Mouse (Mus musculus) intestine, postnatal 0 days (tissue): ENCODE measurements around the gene Nme7. TPM values are rescaled to one million over a fixed set of nuclear protein-coding genes. Genes with fewer than 3 reads are reported as not detected.

Experiments
- ATAC-seq: fragments of 200-750 bp; cut with Nextera tagmentation; 2 replicates; pipeline ENCODE4 v1.8.0; 2017; ENCODE audit warnings: mild to moderate bottlenecking, moderate TSS enrichment, moderate library complexity
- H3K27ac ChIP-seq: fragments of 300-500 bp; sonication (generic); 2 replicates; pipeline ENCODE4 v1.5.1; 2014; ENCODE audit warnings: mild to moderate bottlenecking, low read depth, low read length, moderate library complexity
- H3K27me3 ChIP-seq: fragments of 300-500 bp; sonication (generic); replicated peaks from 2 replicates; pipeline ENCODE4 v1.6.1; 2014; ENCODE audit warnings: low read length, mixed read lengths; ENCODE audit not compliant: control insufficient read depth, insufficient read depth
- H3K36me3 ChIP-seq: fragments of 300-500 bp; sonication (generic); 2 replicates; pipeline ENCODE4 v1.6.1; 2014; ENCODE audit warnings: mild to moderate bottlenecking, moderate library complexity; ENCODE audit not compliant: control insufficient read depth, insufficient read depth
- H3K4me1 ChIP-seq: fragments of 300-500 bp; sonication (generic); replicated peaks from 2 replicates; pipeline ENCODE4 v1.6.1; 2014; ENCODE audit warnings: antibody characterized with exemption, low read length, mixed read lengths; ENCODE audit not compliant: control insufficient read depth, insufficient read depth
- H3K4me2 ChIP-seq: fragments of 300-500 bp; sonication (generic); replicated peaks from 2 replicates; pipeline ENCODE4 v1.6.1; 2014; ENCODE audit warnings: low read depth, mild to moderate bottlenecking, moderate library complexity
- H3K4me3 ChIP-seq: fragments of 300-500 bp; sonication (generic); 2 replicates; pipeline ENCODE4 v1.5.1; 2014; ENCODE audit warnings: low read depth, low read length
- H3K9ac ChIP-seq: fragments of 300-500 bp; sonication (generic); 2 replicates; pipeline ENCODE4 v1.6.1; 2014; ENCODE audit warnings: mild to moderate bottlenecking, low read depth, low read length
- H3K9me3 ChIP-seq: fragments of 300-500 bp; sonication (generic); 2 replicates; pipeline ENCODE4 v1.6.1; 2016; ENCODE audit warnings: mixed run types; ENCODE audit not compliant: control insufficient read depth
- CTCF ChIP-seq: sonication (generic); IDR thresholded peaks from 2 replicates; pipeline ENCODE4 v1.5.1; 2016; ENCODE audit warnings: low read depth, mild to moderate bottlenecking, control low read depth, antibody characterized with exemption, moderate library complexity
- WGBS: fragments of 180-500 bp; shearing (Covaris S2); extraction: QIAGEN DNeasy Blood & Tissue Kit; methylation state at CpG from one replicate; pipeline ENCODE4 v1.1.7; 2014; 5-methylcytosine and 5-hydroxymethylcytosine counted together
- polyA plus RNA-seq: library from polyadenylated mRNA; unstranded; fragments of >200 nt; fragmentation: Nextera tagmentation; extraction: Ambion mirVana; gene quantifications from 2 replicates; pipeline ENCODE4 v1.2.1, GENCODE M21; 2015

Gene Nme7
- polyA plus RNA-seq, 1 experiment from 2014 or later, result 18.0 TPM

GRCm38 (mm10) chr1:164275455-164275954 lies 28.4 kb upstream of the Nme7 start, which contains the start of gene Ccdc181:
Gene Ccdc181, plus strand, starts transcription at chr1:164275585.
- H3K27ac ChIP-seq, result no peak within 1 kb of the TSS
- peak within 1 kb of the TSS; percentile 80 for H3K4me2 ChIP-seq
- peak within 1 kb of the TSS; percentile 54 for H3K4me3 ChIP-seq
- peak within 1 kb of the TSS; percentile 45 for H3K9ac ChIP-seq
- TF ChIP-seq CTCF, result peak; percentile 20; the same call in 1 of the 2 replicates
- WGBS, result under 1% methylated on average over 31 of the region's 31 CpGs
- H3K36me3 ChIP-seq, result no peaks in the 10 kb centered on the region
- H3K4me1 ChIP-seq, result no peaks in the 10 kb centered on the region
- peak; percentile 99 for ATAC-seq
- H3K27me3 ChIP-seq, result no peaks in the 10 kb centered on the region
- H3K9me3 ChIP-seq, result no peaks in the 10 kb centered on the region

GRCm38 (mm10) chr1:164276552-164276951 lies 27.4 kb upstream of the Nme7 start:
- Histone ChIP-seq H3K4me2 (no peak overlapping the region), H3K9me3 (no peaks in the 10 kb centered on the region), H3K4me1 (no peaks in the 10 kb centered on the region), H3K27ac (no peak overlapping the region), H3K27me3 (no peaks in the 10 kb centered on the region), H3K4me3 (no peak overlapping the region), H3K9ac (no peak overlapping the region), H3K36me3 (no peaks in the 10 kb centered on the region)
- 84% methylated on average over 3 of the region's 3 CpGs for WGBS
- no peak for ATAC-seq
- TF ChIP-seq CTCF, result no peak

- 70% methylated on average over 4 of the region's 4 CpGs for WGBS
- Histone ChIP-seq H3K27me3 (no peaks in the 10 kb centered on the region), H3K27ac (no peak overlapping the region), H3K4me2 (no peak overlapping the region), H3K9me3 (no peaks in the 10 kb centered on the region), H3K36me3 (no peaks in the 10 kb centered on the region), H3K4me1 (no peaks in the 10 kb centered on the region), H3K9ac (no peak overlapping the region), H3K4me3 (no peak overlapping the region)
- no peak for ATAC-seq
- no peak for TF ChIP-seq CTCF
Observed at GRCm38 (mm10) chr1:164279332-164279731, 24.6 kb upstream of the Nme7 start.

- Histone ChIP-seq H3K9ac (no peak overlapping the region), H3K4me1 (no peaks in the 10 kb centered on the region), H3K4me2 (no peak overlapping the region), H3K27ac (no peak overlapping the region), H3K4me3 (no peak overlapping the region), H3K36me3 (no peaks in the 10 kb centered on the region; the same call in 1 of the 2 replicates), H3K9me3 (no peaks in the 10 kb centered on the region), H3K27me3 (no peaks in the 10 kb centered on the region)
- 98% methylated on average over 3 of the region's 3 CpGs for WGBS
- no peak for ATAC-seq
- TF ChIP-seq CTCF, result no peak
Observed at GRCm38 (mm10) chr1:164284007-164284406, 19.9 kb upstream of the Nme7 start.

GRCm38 (mm10) chr1:164287406-164287805 lies 16.5 kb upstream of the Nme7 start:
- H3K4me1 ChIP-seq, result no peaks in the 10 kb centered on the region
- H3K4me2 ChIP-seq, result no peak overlapping the region
- no peak for TF ChIP-seq CTCF
- ATAC-seq, result no peak
- H3K36me3 ChIP-seq, result peaks cover 13% of the 10 kb centered on the region
- no peaks in the 10 kb centered on the region for H3K27me3 ChIP-seq
- 70% methylated on average over 15 of the region's 15 CpGs for WGBS
- no peak overlapping the region for H3K9ac ChIP-seq
- H3K9me3 ChIP-seq, result no peaks in the 10 kb centered on the region
- H3K27ac ChIP-seq, result no peak overlapping the region
- H3K4me3 ChIP-seq, result no peak overlapping the region

- no peak overlapping the region for H3K27ac ChIP-seq
- H3K9ac ChIP-seq, result no peak overlapping the region
- no peaks in the 10 kb centered on the region for H3K27me3 ChIP-seq
- peak; percentile 39 for TF ChIP-seq CTCF
- H3K4me1 ChIP-seq, result no peaks in the 10 kb centered on the region
- ATAC-seq, result no peak
- peaks cover 31% of the 10 kb centered on the region for H3K36me3 ChIP-seq
- H3K4me3 ChIP-seq, result no peak overlapping the region
- H3K4me2 ChIP-seq, result no peak overlapping the region
- WGBS, result 86% methylated on average over 5 of the region's 5 CpGs
- no peaks in the 10 kb centered on the region for H3K9me3 ChIP-seq
Observed at GRCm38 (mm10) chr1:164292040-164292439, 11.9 kb upstream of the Nme7 start.
